Mouse (Mus musculus) monocyte, adult 59 days (primary cell): Measurements from ENCODE around the gene Zfp719. TPM values are rescaled to one million over a fixed set of nuclear protein-coding genes. Genes with fewer than 3 reads are reported as not detected.

ENCODE experiments used
- total RNA-seq, 2 experiments: library from RNA; stranded (reverse); gene quantifications; one replicate each; pipeline ENCODE4 v1.2.4; 2023

Zfp719 gene
- total RNA-seq, result 10 to 100 TPM; 10.5 to 10.7 TPM

DNA sequence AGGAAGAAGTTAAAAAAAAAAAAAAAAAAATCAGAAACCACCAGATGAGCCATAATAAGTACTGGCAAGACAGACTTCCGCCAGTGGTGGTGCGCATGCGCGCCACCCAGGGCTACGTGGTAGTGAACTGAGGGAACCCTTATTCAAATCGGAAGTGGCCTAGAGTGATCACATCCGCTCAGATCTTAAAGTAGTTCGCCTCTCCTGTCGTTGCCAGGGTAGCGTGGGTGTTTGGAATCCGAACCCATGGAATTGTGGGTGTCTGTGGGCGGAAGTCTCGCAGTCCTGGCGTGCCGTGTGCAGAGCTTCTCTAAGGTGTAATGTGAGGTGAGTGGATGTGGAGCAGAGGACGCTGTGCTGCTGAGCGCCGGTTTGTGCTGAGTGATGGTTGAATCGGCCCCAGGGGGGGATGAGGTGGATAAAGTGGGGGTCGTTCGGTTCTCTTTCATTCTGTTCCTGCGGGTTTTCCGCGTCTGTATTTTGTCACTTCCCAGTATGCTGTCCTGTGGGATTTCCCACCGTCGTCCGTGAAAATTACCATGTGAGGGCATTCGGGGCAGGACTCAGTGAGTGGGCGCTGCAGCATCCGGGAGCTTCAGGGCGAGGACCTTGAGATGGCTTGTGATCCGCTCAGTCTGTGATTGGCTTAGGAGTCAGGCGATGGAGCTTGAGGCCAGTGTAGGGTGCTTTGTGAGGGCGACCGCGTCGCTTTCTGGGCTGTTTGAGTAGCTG, at the start of gene Zfp719:
Gene Zfp719 (plus strand): TSS at position 171 of the 732 bp plus-strand sequence.

DNA sequence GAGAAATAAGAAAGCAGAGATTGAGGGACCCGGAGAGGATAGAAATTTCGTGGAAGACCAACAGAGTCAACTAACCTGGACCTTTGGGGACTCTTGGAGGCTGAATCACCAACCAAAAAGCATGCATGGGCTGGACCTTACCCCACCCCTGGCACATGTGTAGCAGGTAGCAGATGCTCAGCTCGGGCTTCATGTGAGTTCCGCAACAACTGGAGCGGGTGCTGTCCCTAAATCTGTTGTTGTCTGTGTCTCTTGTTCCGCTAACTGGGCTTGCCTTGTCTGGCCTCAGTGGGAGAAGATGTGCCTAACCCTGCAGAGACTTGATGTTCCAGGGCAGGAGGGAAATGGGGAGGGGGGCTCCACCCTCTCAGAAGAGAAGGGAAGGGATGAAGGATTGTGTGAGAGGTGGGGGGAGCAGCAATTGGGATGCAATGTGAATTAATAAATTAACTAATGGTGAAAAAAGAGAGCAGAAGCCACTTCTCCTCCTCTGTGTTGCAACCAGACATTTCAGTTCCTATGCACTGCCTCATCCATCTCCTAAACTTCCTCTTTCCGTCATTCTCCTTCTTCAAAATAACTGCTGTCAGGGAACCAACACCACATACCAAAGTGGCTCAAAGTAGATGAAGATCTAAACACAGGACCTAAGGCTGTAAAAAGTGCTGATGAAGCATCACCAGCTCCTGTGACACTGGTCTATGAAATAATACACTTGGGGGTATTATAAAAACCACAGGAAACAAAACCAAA, 35.0 kb upstream of the Zfp719 start, which contains the start of gene Cd33:
Gene Cd33 (minus strand): TSS at position 204 of the 753 bp plus-strand sequence.

DNA sequence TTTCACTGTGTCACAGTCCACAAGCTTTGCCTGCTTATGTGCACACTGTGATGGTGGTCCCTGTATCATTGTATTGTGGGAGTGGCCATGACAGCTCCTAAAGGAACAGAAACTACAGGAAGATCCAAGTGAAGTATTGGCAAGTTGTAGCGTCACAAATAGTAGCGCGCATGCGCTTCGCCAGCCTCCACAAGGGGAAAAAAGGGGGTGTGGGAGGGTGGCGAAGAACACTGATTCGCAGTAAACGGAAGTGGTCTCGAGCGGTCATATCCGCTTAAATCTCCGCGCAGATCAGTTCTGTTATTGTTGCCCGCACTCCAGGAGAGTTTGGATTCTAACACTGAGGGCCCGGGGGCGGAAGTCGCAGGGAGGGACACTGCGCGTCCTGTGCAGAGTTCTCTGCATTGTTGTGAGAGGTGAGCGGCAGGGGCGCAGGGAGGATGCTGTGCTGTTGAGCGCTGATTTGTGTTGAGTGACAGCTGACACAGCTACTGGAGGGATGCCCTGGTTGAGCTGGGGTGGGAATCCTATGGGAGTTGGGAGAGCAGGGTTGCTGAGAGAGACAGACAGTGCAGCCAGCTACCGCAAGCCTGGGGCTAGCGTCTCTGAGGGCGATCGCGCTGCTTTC, 17.3 kb upstream of the Zfp719 start, which contains the start of gene Zfp658:
Gene Zfp658 (plus strand): TSS at position 251 of the 628 bp plus-strand sequence.

DNA sequence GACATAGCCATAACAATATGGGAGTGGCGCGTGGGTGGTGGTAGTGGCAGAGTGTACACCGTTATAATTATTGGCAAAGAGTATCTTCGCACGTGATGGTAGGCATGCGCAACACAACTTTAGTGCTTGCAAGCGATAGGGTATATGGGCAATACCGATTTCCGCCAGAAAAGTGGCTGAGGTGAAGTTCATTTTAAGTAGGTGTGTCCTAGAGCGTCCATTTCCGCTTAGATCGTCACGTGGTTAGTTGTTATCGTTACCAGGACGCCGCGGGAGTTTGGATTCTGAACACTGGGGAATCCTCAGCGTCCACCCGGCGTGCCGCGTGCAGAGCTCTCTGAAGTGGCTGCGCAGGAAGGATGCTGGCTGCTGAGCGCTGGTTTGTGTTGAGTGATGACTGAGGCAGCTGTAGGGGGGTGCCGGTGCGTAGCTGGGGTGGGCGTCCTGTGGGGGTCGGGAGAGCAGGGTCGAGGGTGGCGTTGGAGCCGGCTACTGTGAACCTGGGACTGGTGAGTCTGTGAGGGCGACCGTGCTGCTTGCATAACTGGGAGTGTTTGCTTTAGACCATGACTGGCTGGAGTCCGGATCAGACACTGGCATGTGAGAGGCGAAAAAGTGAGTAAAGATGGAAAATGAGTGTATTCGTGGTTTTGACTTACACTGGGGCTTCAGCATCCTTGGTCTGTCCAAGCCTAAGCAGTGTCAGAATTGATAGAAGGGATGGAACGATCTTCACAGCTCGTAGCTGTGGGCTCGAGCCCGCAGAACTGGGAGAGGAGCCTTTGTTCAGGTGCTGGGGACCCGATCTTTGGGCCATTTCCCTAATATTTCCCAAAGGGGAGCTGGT, 27.7 kb downstream of the Zfp719 start, which contains the start of gene Zfp819:
Gene Zfp819 (plus strand): TSS at position 274 of the 847 bp plus-strand sequence.

DNA sequence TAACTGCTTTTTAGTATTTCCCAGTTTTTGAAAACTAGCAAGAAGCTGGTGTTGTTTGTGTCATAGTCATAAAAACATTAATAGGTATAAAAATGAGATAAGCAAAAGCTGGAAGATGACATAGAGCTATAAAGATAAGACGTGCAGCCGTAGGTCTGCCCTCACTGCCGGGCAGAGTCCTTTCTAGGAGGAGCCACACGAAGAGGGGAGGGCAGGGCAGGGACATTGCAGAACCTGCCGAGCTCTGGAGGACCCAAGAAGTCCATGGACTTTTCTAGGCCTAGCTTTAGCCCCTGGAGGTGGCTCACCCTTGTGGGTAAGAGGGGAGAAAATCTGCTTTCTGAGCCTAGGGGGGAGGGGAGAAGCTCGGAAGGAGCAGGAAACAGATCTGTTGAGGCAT, 55.1 kb downstream of the Zfp719 start, which contains the start of gene Ceacam18:
Gene Ceacam18 (plus strand): TSS at position 208 of the 400 bp plus-strand sequence.

Other genes starting within 250 kb of the Zfp719 start
- gene Siglecf, start 228.3 kb upstream of the Zfp719 start, total RNA-seq, result under 1 TPM in 1 of 2 experiments, not detected in 1; 0.55 TPM
- gene Siglecg, start 171.4 kb upstream of the Zfp719 start, total RNA-seq, result 1 to 10 TPM; 8.9 to 9.6 TPM
- not detected for gene Lim2, start 151.9 kb upstream of the Zfp719 start, total RNA-seq
- gene Nkg7, start 142.5 kb upstream of the Zfp719 start, total RNA-seq, result under 1 TPM in 1 of 2 experiments, not detected in 1; 0.81 TPM
- not detected for gene Cldnd2, start 138.8 kb upstream of the Zfp719 start, total RNA-seq
- gene Etfb, start 135.5 kb upstream of the Zfp719 start, total RNA-seq, result 10 to 100 TPM; 70.6 to 73.5 TPM
- gene Gm45233, start 135.5 kb upstream of the Zfp719 start, total RNA-seq, result not detected
- gene Vsig10l, start 116.5 kb upstream of the Zfp719 start, total RNA-seq, result 1 to 10 TPM; 4.6 to 6.6 TPM
- gene Iglon5, start 89.5 kb upstream of the Zfp719 start, total RNA-seq, result not detected
- not detected for gene 4931406B18Rik, start 73.7 kb upstream of the Zfp719 start, total RNA-seq
- gene Cd33, start 35.2 kb upstream of the Zfp719 start, total RNA-seq, result 10 to 100 TPM; 61.6 to 75.0 TPM
- 10 to 100 TPM; 10.2 to 11.0 TPM for gene Zfp658, start 17.4 kb upstream of the Zfp719 start, total RNA-seq
- 1 to 10 TPM in 1 of 2 experiments, not detected in 1; 1.2 TPM for gene Zfp819, start 27.6 kb downstream of the Zfp719 start, total RNA-seq
- not detected for gene Ceacam18, start 55.1 kb downstream of the Zfp719 start, total RNA-seq
- 100 to 1,000 TPM; 128 to 137 TPM for gene Siglece, start 80.6 kb downstream of the Zfp719 start, total RNA-seq
- 1 to 10 TPM; 6.9 to 7.3 TPM for gene Ctu1, start 92.4 kb downstream of the Zfp719 start, total RNA-seq
- gene Klk14, start 110.8 kb downstream of the Zfp719 start, total RNA-seq, result not detected
- gene Klk13, start 133.0 kb downstream of the Zfp719 start, total RNA-seq, result not detected
- gene Klk12, start 189.3 kb downstream of the Zfp719 start, total RNA-seq, result not detected
- not detected for gene Klk11, start 195.0 kb downstream of the Zfp719 start, total RNA-seq
- gene Klk10, start 201.4 kb downstream of the Zfp719 start, total RNA-seq, result not detected
- not detected for gene Klk9, start 212.3 kb downstream of the Zfp719 start, total RNA-seq
- 1 to 10 TPM; 4.9 to 5.3 TPM for gene Klk8, start 218.0 kb downstream of the Zfp719 start, total RNA-seq
- gene Klk7, start 231.7 kb downstream of the Zfp719 start, total RNA-seq, result not detected
- gene Klk6, start 244.9 kb downstream of the Zfp719 start, total RNA-seq, result not detected